Mouse (Mus musculus): ENCODE data around the gene B4galt4. TPM values are rescaled to one million over a fixed set of nuclear protein-coding genes. Genes with fewer than 3 reads are reported as not detected.
"Not testable (repeated sequence)": the region's sequence is repeated elsewhere in the genome, so short reads cannot be mapped to it uniquely, and the experiment has no call there.

Gene B4galt4
- polyA plus RNA-seq, 1 experiment from 2014 or later, result 20.8 TPM

DNA sequence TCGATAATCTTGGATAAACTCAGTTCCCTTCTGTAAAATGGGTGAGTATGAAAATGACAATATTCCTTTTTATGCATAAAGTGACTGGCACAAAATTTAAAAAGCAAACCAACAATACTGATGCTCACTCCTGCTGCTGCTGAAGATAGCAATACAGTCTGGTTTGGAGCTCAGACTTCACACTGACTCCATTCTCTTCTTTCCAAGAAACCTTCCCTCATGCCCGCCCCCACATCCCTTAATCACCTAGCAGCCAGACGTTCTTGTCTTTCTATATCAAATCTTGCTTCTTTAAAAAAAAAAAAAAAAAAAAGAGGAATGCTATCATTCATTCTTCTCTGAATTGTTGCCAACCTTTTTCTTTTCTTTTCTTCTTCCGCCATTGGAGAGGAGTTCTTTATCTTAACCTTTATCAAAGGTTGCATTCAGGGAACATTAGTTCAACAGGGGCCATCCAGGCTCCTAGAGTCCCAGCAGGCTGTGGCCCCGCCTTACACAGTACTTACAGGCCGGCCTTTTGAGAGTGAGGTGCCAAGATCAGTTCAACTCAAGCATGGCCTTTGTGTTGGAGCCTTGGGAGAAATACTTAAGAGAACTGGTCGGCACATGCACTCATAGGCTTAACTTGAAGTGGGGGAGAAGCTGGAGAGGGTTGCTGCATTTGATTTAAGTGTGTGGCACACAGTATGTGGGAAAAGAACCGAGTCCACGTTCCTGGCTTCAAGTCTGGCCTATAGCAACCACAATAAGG is 36.4 kb upstream of the B4galt4 start:
- no peaks in the 10 kb centered on the region for H3K9me3 ChIP-seq (replicated peaks; ENCODE audit: control insufficient read depth, low read length)
- H3K4me3 ChIP-seq (replicated peaks; ENCODE audit: low read length), result no peak overlapping the region
- no peaks in the 10 kb centered on the region for H3K27me3 ChIP-seq (ENCODE audit: control insufficient read depth, insufficient read depth, low read length)
- no peaks in the 10 kb centered on the region for H3K36me3 ChIP-seq (ENCODE audit: control insufficient read depth, insufficient read depth, low read length)
- ATAC-seq (ENCODE audit: insufficient read depth, low FRiP score), result peak; percentile 54; the same call in 1 of the 2 replicates
- peak overlapping the region; percentile 73 for H3K27ac ChIP-seq (ENCODE audit: low read length)
- peaks cover 9% of the 10 kb centered on the region for H3K4me1 ChIP-seq (ENCODE audit: control insufficient read depth, insufficient read depth, low read length)
- H3K4me2 ChIP-seq (ENCODE audit: low read depth, low read length), result no peak overlapping the region
- no peak overlapping the region for H3K9ac ChIP-seq (ENCODE audit: low read length)
- 64% methylated on average over 9 of the region's 9 CpGs for WGBS

DNA sequence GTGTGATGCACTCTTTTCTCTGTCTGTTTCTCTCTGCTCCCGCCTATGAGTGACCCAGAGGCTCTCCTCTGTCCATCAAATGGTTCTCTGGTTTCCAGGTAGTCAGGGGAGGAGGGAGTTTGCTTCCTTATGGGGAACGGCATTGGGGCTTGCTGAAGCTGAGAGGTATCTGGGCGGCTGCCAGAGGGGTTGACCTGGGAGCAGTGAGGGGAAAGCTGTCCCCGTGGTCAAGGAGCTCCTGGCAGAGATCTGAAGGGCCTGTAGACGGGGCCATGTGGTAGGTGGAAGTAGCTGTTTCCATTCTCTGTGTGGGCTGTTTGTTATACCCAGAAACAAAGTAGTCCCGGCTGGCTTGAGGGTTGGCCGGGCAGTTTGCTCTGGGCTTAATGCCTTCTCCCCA is 35.3 kb upstream of the B4galt4 start:
- Histone ChIP-seq H3K4me1 (ENCODE audit: control insufficient read depth, insufficient read depth, low read length) (peaks cover 9% of the 10 kb centered on the region), H3K4me2 (ENCODE audit: low read depth, low read length) (no peak overlapping the region), H3K27me3 (ENCODE audit: control insufficient read depth, insufficient read depth, low read length) (no peaks in the 10 kb centered on the region), H3K9ac (ENCODE audit: low read length) (no peak overlapping the region), H3K4me3 (replicated peaks; ENCODE audit: low read length) (no peak overlapping the region), H3K36me3 (ENCODE audit: control insufficient read depth, insufficient read depth, low read length) (no peaks in the 10 kb centered on the region), H3K9me3 (replicated peaks; ENCODE audit: control insufficient read depth, low read length) (no peaks in the 10 kb centered on the region), H3K27ac (ENCODE audit: low read length) (peak overlapping the region; percentile 73; the same call in 1 of the 2 replicates)
- no peak for ATAC-seq (ENCODE audit: insufficient read depth, low FRiP score)
- WGBS, result 64% methylated on average over 7 of the region's 7 CpGs

DNA sequence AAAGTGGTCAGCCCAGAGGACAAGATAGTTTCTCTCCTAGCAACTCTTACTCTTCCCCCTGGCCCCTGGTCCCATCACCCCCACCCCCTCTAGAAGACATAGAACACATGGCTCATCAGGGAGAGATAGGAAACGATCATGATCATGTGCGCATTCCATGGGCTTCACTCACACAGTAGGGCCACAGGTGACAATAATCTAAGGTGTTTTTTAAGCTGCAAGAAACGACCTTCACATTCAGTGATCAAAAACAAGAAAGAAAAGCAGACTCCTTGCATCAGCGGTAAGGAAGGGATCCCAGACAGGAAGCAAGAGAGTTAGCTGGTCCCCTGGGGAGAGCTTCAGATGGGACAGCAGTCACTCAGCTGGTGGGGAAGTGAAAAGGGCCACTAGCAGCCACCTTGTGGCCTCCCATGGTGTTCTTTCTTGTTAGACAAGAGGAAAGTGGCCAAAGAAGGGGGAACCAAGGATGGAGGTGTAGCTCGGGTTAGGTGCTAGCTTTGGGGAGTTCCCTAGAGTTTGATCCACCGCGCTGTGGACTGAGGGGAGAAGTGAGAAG is 33.0 kb upstream of the B4galt4 start:
- Histone ChIP-seq H3K36me3 (ENCODE audit: control insufficient read depth, insufficient read depth, low read length) (no peaks in the 10 kb centered on the region), H3K4me1 (ENCODE audit: control insufficient read depth, insufficient read depth, low read length) (peaks cover 5% of the 10 kb centered on the region; the same call in 1 of the 2 replicates), H3K27me3 (ENCODE audit: control insufficient read depth, insufficient read depth, low read length) (no peaks in the 10 kb centered on the region), H3K4me3 (replicated peaks; ENCODE audit: low read length) (no peak overlapping the region), H3K9me3 (replicated peaks; ENCODE audit: control insufficient read depth, low read length) (no peaks in the 10 kb centered on the region), H3K27ac (ENCODE audit: low read length) (no peak overlapping the region), H3K9ac (ENCODE audit: low read length) (no peak overlapping the region), H3K4me2 (ENCODE audit: low read depth, low read length) (no peak overlapping the region)
- WGBS, result 57% methylated on average over 7 of the region's 7 CpGs
- no peak for ATAC-seq (ENCODE audit: insufficient read depth, low FRiP score)

DNA sequence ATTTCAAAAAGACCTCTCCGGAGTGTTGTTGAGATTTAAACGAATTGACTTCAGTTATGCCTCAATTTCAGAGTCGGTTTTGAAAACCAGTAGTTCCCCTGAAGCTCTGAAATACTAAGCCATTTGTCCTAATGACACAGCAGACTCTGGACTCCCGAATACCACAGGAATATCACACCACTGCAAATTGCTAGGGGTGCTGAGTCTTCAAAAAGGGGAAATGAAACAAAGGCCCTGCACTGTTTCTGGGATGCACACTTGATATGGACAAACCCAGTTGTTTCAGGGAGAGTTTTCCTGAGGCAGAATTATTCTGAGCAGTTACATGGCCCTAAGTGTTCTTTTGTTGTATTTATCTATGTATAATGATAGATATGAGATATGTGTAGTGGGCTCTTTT is 30.8 kb upstream of the B4galt4 start:
- no peak for ATAC-seq (ENCODE audit: insufficient read depth, low FRiP score)
- Histone ChIP-seq H3K9me3 (replicated peaks; ENCODE audit: control insufficient read depth, low read length) (no peaks in the 10 kb centered on the region), H3K4me3 (replicated peaks; ENCODE audit: low read length) (peak overlapping the region; percentile 65), H3K4me2 (ENCODE audit: low read depth, low read length) (peak overlapping the region; percentile 75), H3K27ac (ENCODE audit: low read length) (no peak overlapping the region), H3K4me1 (ENCODE audit: control insufficient read depth, insufficient read depth, low read length) (peaks cover 6% of the 10 kb centered on the region; the same call in 1 of the 2 replicates), H3K36me3 (ENCODE audit: control insufficient read depth, insufficient read depth, low read length) (no peaks in the 10 kb centered on the region), H3K9ac (ENCODE audit: low read length) (peak overlapping the region; percentile 38; the same call in 1 of the 2 replicates), H3K27me3 (ENCODE audit: control insufficient read depth, insufficient read depth, low read length) (no peaks in the 10 kb centered on the region)
- WGBS, result 38% methylated on average over 4 of the region's 4 CpGs

DNA sequence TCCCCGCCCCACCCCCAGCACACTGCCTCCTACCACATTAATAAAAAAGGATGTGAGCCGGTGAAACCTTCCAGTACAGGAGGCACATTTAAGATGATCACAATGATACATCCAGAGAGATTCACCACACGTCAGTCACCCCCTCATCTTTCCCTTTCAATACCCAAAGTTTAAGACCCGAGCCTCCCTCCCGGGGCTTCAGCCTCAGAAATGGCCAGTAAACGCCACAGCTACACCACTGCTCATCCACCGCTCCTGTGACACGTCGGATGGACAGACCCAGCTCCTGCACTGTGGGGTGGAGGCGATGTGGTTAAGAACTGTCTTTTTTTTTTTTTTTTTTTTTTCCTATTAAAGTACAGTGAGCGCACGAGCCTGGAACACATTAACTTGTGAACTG is 30.0 kb upstream of the B4galt4 start:
- Histone ChIP-seq H3K27me3 (ENCODE audit: control insufficient read depth, insufficient read depth, low read length) (no peaks in the 10 kb centered on the region), H3K36me3 (ENCODE audit: control insufficient read depth, insufficient read depth, low read length) (no peaks in the 10 kb centered on the region), H3K27ac (ENCODE audit: low read length) (peak overlapping the region; percentile 94), H3K4me1 (ENCODE audit: control insufficient read depth, insufficient read depth, low read length) (peaks cover 6% of the 10 kb centered on the region; the same call in 1 of the 2 replicates), H3K9me3 (replicated peaks; ENCODE audit: control insufficient read depth, low read length) (no peaks in the 10 kb centered on the region), H3K4me3 (replicated peaks; ENCODE audit: low read length) (peak overlapping the region; percentile 65), H3K9ac (ENCODE audit: low read length) (peak overlapping the region; percentile 80), H3K4me2 (ENCODE audit: low read depth, low read length) (peak overlapping the region; percentile 75)
- no peak for ATAC-seq (ENCODE audit: insufficient read depth, low FRiP score)
- WGBS, result 4% methylated on average over 12 of the region's 12 CpGs

DNA sequence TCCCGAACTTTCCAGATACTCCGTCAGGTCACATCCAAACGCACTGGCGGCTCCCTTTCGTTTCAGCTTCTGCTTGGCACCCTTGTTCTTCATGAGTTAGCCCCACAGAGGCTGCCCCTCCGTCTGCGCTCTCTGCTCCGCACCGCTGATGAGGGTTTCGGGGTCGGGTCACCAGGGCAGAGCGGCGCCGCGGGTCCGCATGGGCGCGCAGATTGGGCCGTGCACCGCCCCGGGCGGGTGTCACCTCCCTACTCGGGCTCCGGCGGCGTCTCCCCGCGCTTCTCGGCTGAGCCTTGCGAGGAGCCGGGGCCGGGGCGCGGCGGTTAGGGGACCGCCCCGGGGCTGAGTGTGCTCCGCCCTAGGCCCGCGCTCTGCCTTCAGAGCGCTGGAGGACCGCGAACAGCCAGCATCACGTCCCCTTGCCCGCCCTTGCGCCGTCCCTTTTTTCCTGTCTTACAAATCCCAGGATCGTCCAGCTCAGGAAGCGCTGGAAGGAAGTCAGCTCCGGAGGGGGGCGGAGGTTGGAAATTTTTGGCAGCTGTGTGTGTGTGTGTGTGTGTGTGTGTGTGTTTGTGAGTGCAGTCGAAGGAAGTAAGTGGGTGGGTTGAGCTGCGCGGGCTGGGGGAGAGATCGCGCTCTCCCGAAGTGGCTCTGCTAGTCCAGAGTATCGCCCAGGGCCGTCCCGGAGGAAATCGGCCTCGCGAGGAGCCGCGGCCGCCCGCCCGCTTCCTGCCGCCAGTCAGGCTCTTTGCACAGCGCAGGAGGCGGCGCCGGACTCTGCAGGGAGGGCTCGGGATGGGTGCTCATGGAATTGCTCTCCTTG is 29.3 kb upstream of the B4galt4 start, which contains the start of gene Arhgap31:
Arhgap31 (minus strand) TSS at position 694 of the 823 bp plus-strand sequence.
- peak; percentile 93 for ATAC-seq (ENCODE audit: insufficient read depth, low FRiP score)
- H3K4me1 ChIP-seq (ENCODE audit: control insufficient read depth, insufficient read depth, low read length), result peaks cover 6% of the 10 kb centered on the region; the same call in 1 of the 2 replicates
- peak within 1 kb of the TSS; percentile 75 for H3K4me2 ChIP-seq (ENCODE audit: low read depth, low read length)
- H3K27ac ChIP-seq (ENCODE audit: low read length), result peak within 1 kb of the TSS; percentile 94
- peak within 1 kb of the TSS; percentile 80 for H3K9ac ChIP-seq (ENCODE audit: low read length)
- H3K4me3 ChIP-seq (replicated peaks; ENCODE audit: low read length), result peak within 1 kb of the TSS; percentile 65
- H3K27me3 ChIP-seq (ENCODE audit: control insufficient read depth, insufficient read depth, low read length), result no peaks in the 10 kb centered on the region
- no peaks in the 10 kb centered on the region for H3K36me3 ChIP-seq (ENCODE audit: control insufficient read depth, insufficient read depth, low read length)
- WGBS, result under 1% methylated on average over 74 of the region's 74 CpGs
- no peaks in the 10 kb centered on the region for H3K9me3 ChIP-seq (replicated peaks; ENCODE audit: control insufficient read depth, low read length)

DNA sequence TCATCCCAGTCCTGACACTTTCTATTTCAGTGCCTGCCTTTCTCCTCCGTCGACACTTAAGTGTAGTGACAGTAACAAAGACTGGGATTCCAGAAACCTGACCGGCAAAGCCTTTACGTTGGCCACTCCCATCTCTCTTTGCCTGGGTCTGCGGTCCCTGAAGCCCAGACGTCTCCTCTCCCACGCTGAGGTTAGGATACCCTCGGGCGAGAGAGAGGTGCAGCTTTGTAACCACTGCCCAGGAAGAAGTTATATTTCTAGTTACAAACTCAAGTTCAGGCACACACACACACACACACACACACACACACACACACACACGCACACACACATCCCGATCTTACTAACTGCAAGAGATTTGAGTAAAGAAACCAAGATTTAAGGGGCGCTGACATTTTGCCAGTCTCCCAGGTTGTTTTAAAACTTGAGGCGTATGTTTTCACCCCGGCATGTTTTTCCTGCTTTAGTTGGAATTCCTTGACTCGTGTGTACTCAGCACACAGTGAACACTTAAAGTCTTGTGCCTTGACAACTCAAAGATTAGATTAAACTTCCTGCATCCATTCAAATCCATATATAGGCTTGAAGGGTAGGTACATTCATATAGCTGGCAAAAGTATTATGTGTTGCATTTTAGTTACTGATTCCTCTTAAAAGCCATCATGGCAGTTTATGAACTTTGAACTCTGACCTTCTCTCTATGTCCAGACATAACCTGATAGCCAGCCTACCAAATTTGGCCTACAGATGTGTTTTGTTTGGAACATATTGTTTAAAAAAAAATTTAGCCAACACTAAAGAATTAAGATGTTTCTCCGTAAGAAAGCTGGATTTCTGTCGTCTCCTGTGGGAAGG is 28.4 kb upstream of the B4galt4 start:
- Histone ChIP-seq H3K4me2 (ENCODE audit: low read depth, low read length) (peak overlapping the region; percentile 75), H3K36me3 (ENCODE audit: control insufficient read depth, insufficient read depth, low read length) (no peaks in the 10 kb centered on the region), H3K4me1 (ENCODE audit: control insufficient read depth, insufficient read depth, low read length) (peaks cover 6% of the 10 kb centered on the region; the same call in 1 of the 2 replicates), H3K9me3 (replicated peaks; ENCODE audit: control insufficient read depth, low read length) (no peaks in the 10 kb centered on the region), H3K9ac (ENCODE audit: low read length) (peak overlapping the region; percentile 80), H3K4me3 (replicated peaks; ENCODE audit: low read length) (peak overlapping the region; percentile 65), H3K27ac (ENCODE audit: low read length) (peak overlapping the region; percentile 94), H3K27me3 (ENCODE audit: control insufficient read depth, insufficient read depth, low read length) (no peaks in the 10 kb centered on the region)
- WGBS, result 10% methylated on average over 17 of the region's 17 CpGs
- peak; percentile 63 for ATAC-seq (ENCODE audit: insufficient read depth, low FRiP score)

DNA sequence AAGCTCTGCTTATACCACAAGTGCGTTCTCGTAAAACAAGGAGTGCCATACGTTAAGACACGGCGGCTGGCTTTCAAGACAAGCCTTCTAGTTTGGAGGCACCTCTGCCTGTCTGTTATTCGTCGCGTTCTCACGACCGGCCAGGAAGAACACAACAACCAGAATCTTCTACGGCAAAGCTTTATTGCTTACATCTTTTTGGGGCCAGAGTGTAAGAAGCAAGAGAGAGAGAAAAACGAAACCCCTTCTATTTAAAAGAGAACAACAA is 27.9 kb upstream of the B4galt4 start:
- H3K27me3 ChIP-seq (ENCODE audit: control insufficient read depth, insufficient read depth, low read length); ATAC-seq (ENCODE audit: insufficient read depth, low FRiP score); H3K9ac ChIP-seq (ENCODE audit: low read length); H3K36me3 ChIP-seq (ENCODE audit: control insufficient read depth, insufficient read depth, low read length); H3K9me3 ChIP-seq (replicated peaks; ENCODE audit: control insufficient read depth, low read length); H3K4me1 ChIP-seq (ENCODE audit: control insufficient read depth, insufficient read depth, low read length): not testable (repeated sequence)
- 39% methylated on average over 11 of the region's 12 CpGs for WGBS
- peak overlapping the region; percentile 17 for H3K4me3 ChIP-seq (replicated peaks; ENCODE audit: low read length)
- peak overlapping the region; percentile 57 for H3K27ac ChIP-seq (ENCODE audit: low read length)
- H3K4me2 ChIP-seq (ENCODE audit: low read depth, low read length), result peak overlapping the region; percentile 75
